In the genomic region with DNA sequence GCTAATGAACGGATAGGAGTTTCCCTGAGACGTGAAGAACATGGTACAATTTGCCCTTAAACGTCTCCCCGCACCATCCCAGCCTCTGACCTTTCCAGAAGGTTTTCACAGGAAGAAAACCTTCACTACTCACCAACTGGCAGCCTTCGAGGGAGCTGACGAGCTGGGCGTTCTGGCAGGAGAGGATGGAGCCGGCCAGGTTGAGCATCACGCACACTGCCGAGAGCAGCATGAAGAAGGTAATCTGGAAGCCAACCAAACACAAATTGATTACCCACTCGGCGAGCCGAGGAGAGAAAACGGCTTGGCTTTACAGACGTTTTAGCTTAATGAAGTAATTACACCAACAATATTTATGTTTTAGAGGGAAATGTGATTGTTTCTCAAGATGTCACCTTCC, we compare ENCODE assay signal across 9 mouse cellular contexts. TPM values are rescaled to one million over a fixed set of nuclear protein-coding genes. Genes with fewer than 3 reads are reported as not detected.
DNase-seq lines count a peak whose midpoint lies in the region; ATAC-seq lines count a peak whose summit lies in the region.
"Had no signal": no experiment of that assay in that cellular context is flagged by ENCODE, and none has a peak within 500 bp of the region (broad histone marks: within the 10 kb centered on the region; RNA-seq: fewer than 3 reads in every experiment).

No protein-coding gene starts in this region.

- WGBS in forebrain, embryonic 14.5 days, result 46% methylated on average over 15 of the region's 15 CpGs
- 83% methylated on average over 15 of the region's 15 CpGs for WGBS in forebrain, embryonic 10.5 days
- WGBS in midbrain, embryonic 16.5 days, result 64% methylated on average over 15 of the region's 15 CpGs
- WGBS in midbrain, embryonic 10.5 days, result 77% methylated on average over 15 of the region's 15 CpGs
- 41% methylated on average over 15 of the region's 15 CpGs for WGBS in embryonic facial prominence, embryonic 12.5 days
- WGBS in neural tube, embryonic 14.5 days, result 29% methylated on average over 15 of the region's 15 CpGs

- DNase-seq in forebrain, embryonic 14.5 days (ENCODE audit: low spot score), result peak; percentile 48
- DNase-seq in forebrain, embryonic 10.5 days (ENCODE audit: extremely low spot score, low spot score), result no peak
- no peak for DNase-seq in midbrain, embryonic 10.5 days (ENCODE audit: low spot score)
- DNase-seq in frontal cortex, adult 2 months (ENCODE audit: extremely low spot score in 1 of 2, low spot score in 1 of 2), result no peak

- H3K27me3 ChIP-seq in forebrain, embryonic 14.5 days (replicated peaks; ENCODE audit: control insufficient read depth, insufficient read depth, low read length), result no peaks in the 10 kb centered on the region
- no peaks in the 10 kb centered on the region for H3K27me3 ChIP-seq in forebrain, embryonic 10.5 days (ENCODE audit: poor library complexity, severe bottlenecking)
- no peaks in the 10 kb centered on the region for H3K27me3 ChIP-seq in midbrain, embryonic 16.5 days (ENCODE audit: control insufficient read depth, insufficient read depth, low read depth, low read length)
- no peaks in the 10 kb centered on the region for H3K27me3 ChIP-seq in midbrain, embryonic 10.5 days (ENCODE audit: low read depth, poor library complexity, severe bottlenecking)
- H3K27me3 ChIP-seq in embryonic facial prominence, embryonic 12.5 days, result no peaks in the 10 kb centered on the region
- no peaks in the 10 kb centered on the region for H3K27me3 ChIP-seq in neural tube, embryonic 14.5 days (ENCODE audit: control insufficient read depth, insufficient read depth, low read length)
- H3K27me3 ChIP-seq: stomach, embryonic 15.5 days had no signal

- H3K27ac ChIP-seq in forebrain, embryonic 14.5 days (ENCODE audit: low read depth, low read length), result no peak overlapping the region
- H3K27ac ChIP-seq in forebrain, embryonic 10.5 days, result no peak overlapping the region
- H3K27ac ChIP-seq in midbrain, embryonic 16.5 days (ENCODE audit: low read length), result no peak overlapping the region
- no peak overlapping the region for H3K27ac ChIP-seq in midbrain, embryonic 10.5 days (replicated peaks)
- 0 out of 2 replicates have a peak overlapping the region, but pooled peaks have one; percentile 6 for H3K27ac ChIP-seq in embryonic facial prominence, embryonic 12.5 days
- peak overlapping the region; percentile 31; the same call in 1 of the 2 replicates for H3K27ac ChIP-seq in neural tube, embryonic 14.5 days (ENCODE audit: low read depth, low read length)
- H3K27ac ChIP-seq: stomach, embryonic 15.5 days had no signal

- no peak overlapping the region for H3K9ac ChIP-seq in forebrain, embryonic 14.5 days (ENCODE audit: low read length)
- H3K9ac ChIP-seq in midbrain, embryonic 16.5 days (ENCODE audit: low read depth, low read length), result no peak overlapping the region
- no peak overlapping the region for H3K9ac ChIP-seq in embryonic facial prominence, embryonic 12.5 days
- no peak overlapping the region for H3K9ac ChIP-seq in neural tube, embryonic 14.5 days (replicated peaks; ENCODE audit: low read depth, low read length)
- H3K9ac ChIP-seq: stomach, embryonic 15.5 days had no signal

- ATAC-seq in forebrain, embryonic 14.5 days, result no peak
- no peak for ATAC-seq in midbrain, embryonic 16.5 days
- ATAC-seq in embryonic facial prominence, embryonic 12.5 days (ENCODE audit: insufficient number of reproducible peaks, insufficient read depth, low FRiP score, low TSS enrichment), result no peak
- ATAC-seq in neural tube, embryonic 14.5 days (ENCODE audit: low read depth), result peak; percentile 49; the same call in 1 of the 2 replicates
- no peak for ATAC-seq in activated CD4-positive, CD25-positive, alpha-beta regulatory T cell, adult 4 months

- no peaks in the 10 kb centered on the region for H3K36me3 ChIP-seq in forebrain, embryonic 14.5 days (ENCODE audit: control insufficient read depth, insufficient read depth, low read length)
- no peaks in the 10 kb centered on the region for H3K36me3 ChIP-seq in forebrain, embryonic 10.5 days (replicated peaks)
- no peaks in the 10 kb centered on the region for H3K36me3 ChIP-seq in midbrain, embryonic 16.5 days (ENCODE audit: control insufficient read depth, insufficient read depth, low read length)
- no peaks in the 10 kb centered on the region for H3K36me3 ChIP-seq in midbrain, embryonic 10.5 days
- H3K36me3 ChIP-seq in embryonic facial prominence, embryonic 12.5 days, result no peaks in the 10 kb centered on the region
- no peaks in the 10 kb centered on the region for H3K36me3 ChIP-seq in neural tube, embryonic 14.5 days (ENCODE audit: control insufficient read depth, insufficient read depth, low read length)
- H3K36me3 ChIP-seq: stomach, embryonic 15.5 days had no signal

- no peak overlapping the region for H3K4me3 ChIP-seq in forebrain, embryonic 14.5 days (ENCODE audit: low read depth, low read length)
- no peak overlapping the region for H3K4me3 ChIP-seq in forebrain, embryonic 10.5 days
- H3K4me3 ChIP-seq in midbrain, embryonic 16.5 days (ENCODE audit: low read depth, low read length), result no peak overlapping the region
- no peak overlapping the region for H3K4me3 ChIP-seq in midbrain, embryonic 10.5 days
- no peak overlapping the region for H3K4me3 ChIP-seq in embryonic facial prominence, embryonic 12.5 days
- H3K4me3 ChIP-seq in neural tube, embryonic 14.5 days (ENCODE audit: low read depth, low read length), result no peak overlapping the region; the same call in 1 of the 2 replicates
- H3K4me3 ChIP-seq: stomach, embryonic 15.5 days had no signal

- H3K4me1 ChIP-seq in forebrain, embryonic 14.5 days (ENCODE audit: control insufficient read depth, insufficient read depth, low read length), result no peaks in the 10 kb centered on the region
- H3K4me1 ChIP-seq in forebrain, embryonic 10.5 days, result no peaks in the 10 kb centered on the region
- no peaks in the 10 kb centered on the region for H3K4me1 ChIP-seq in midbrain, embryonic 16.5 days (ENCODE audit: control insufficient read depth, insufficient read depth, low read length)
- no peaks in the 10 kb centered on the region for H3K4me1 ChIP-seq in midbrain, embryonic 10.5 days
- H3K4me1 ChIP-seq in embryonic facial prominence, embryonic 12.5 days, result 0 out of 2 replicates have a peak, but pooled peaks cover 3% of the 10 kb centered on the region
- 0 out of 2 replicates have a peak, but pooled peaks cover 7% of the 10 kb centered on the region for H3K4me1 ChIP-seq in neural tube, embryonic 14.5 days (ENCODE audit: control insufficient read depth, insufficient read depth, low read length)
- H3K4me1 ChIP-seq: stomach, embryonic 15.5 days had no signal

- H3K9me3 ChIP-seq in forebrain, embryonic 14.5 days (replicated peaks; ENCODE audit: control insufficient read depth, low read length), result no peaks in the 10 kb centered on the region
- H3K9me3 ChIP-seq in forebrain, embryonic 10.5 days, result no peaks in the 10 kb centered on the region
- no peaks in the 10 kb centered on the region for H3K9me3 ChIP-seq in midbrain, embryonic 16.5 days (replicated peaks; ENCODE audit: control insufficient read depth, low read length, poor library complexity, severe bottlenecking)
- H3K9me3 ChIP-seq in midbrain, embryonic 10.5 days (replicated peaks), result no peaks in the 10 kb centered on the region
- no peaks in the 10 kb centered on the region for H3K9me3 ChIP-seq in embryonic facial prominence, embryonic 12.5 days
- H3K9me3 ChIP-seq in neural tube, embryonic 14.5 days (ENCODE audit: control insufficient read depth, low read length), result no peaks in the 10 kb centered on the region
- H3K9me3 ChIP-seq: stomach, embryonic 15.5 days had no signal

- H3K4me2 ChIP-seq in forebrain, embryonic 14.5 days (ENCODE audit: low read length), result peak overlapping the region; percentile 21; the same call in 1 of the 2 replicates
- peak overlapping the region; percentile 16; the same call in 1 of the 2 replicates for H3K4me2 ChIP-seq in midbrain, embryonic 16.5 days (ENCODE audit: low read length)
- H3K4me2 ChIP-seq in embryonic facial prominence, embryonic 12.5 days (replicated peaks), result peak overlapping the region; percentile 21; the same call in 1 of the 2 replicates
- H3K4me2 ChIP-seq in neural tube, embryonic 14.5 days (ENCODE audit: low read depth, low read length), result peak overlapping the region; percentile 2; the same call in 1 of the 2 replicates
- H3K4me2 ChIP-seq: stomach, embryonic 15.5 days had no signal

RNA-seq across cellular contexts. Expression of a gene that starts 16.8 kb away (rescaled TPM):
- polyA plus RNA-seq in forebrain, embryonic 14.5 days (2014; fragmentation: Nextera tagmentation; extraction: Ambion mirVana), result 10.8 and 10.9 TPM in 2 replicates
- polyA plus RNA-seq in forebrain, embryonic 10.5 days (2016; fragmentation: Nextera tagmentation; extraction: Ambion mirVana), result 10.5 TPM in 2 replicates
- 10.3 and 11.5 TPM in 2 replicates for polyA plus RNA-seq in midbrain, embryonic 16.5 days (2015; fragmentation: Nextera tagmentation; extraction: Ambion mirVana)
- 11.6 and 12.5 TPM in 2 replicates for polyA plus RNA-seq in midbrain, embryonic 10.5 days (2016; fragmentation: Nextera tagmentation; extraction: Ambion mirVana)
- 13.3 and 13.4 TPM in 2 replicates for polyA plus RNA-seq in embryonic facial prominence, embryonic 12.5 days (2016; fragmentation: Nextera tagmentation; extraction: Ambion mirVana)
- 10.8 and 11.8 TPM in 2 replicates for polyA plus RNA-seq in neural tube, embryonic 14.5 days (2014; fragmentation: Nextera tagmentation; extraction: Ambion mirVana)
- polyA plus RNA-seq in activated CD4-positive, CD25-positive, alpha-beta regulatory T cell, adult 4 months (2017; shearing (Covaris generic)), result 1 to 10 TPM; 3.7 to 4.2 TPM
- 7.0 and 7.5 TPM in 2 replicates for polyA plus RNA-seq in frontal cortex, adult 2 months (2012; rRNA removed)

Comparison
In these comparisons a context has a peak if more than half of its experiments do, and no peak if none do; other contexts are left out.
1. H3K27ac ChIP-seq: peak in embryonic facial prominence, embryonic 12.5 days (single experiment) and neural tube, embryonic 14.5 days (single experiment); none in forebrain, embryonic 14.5 days (single experiment), forebrain, embryonic 10.5 days (single experiment), midbrain, embryonic 16.5 days (single experiment) and midbrain, embryonic 10.5 days (single experiment).
2. Peak in every context shown above with its lines, with median percentiles within 50 percentile points of each other: H3K4me2 ChIP-seq.